Mouse (Mus musculus): Measurements from ENCODE around the gene Krt84.

Gene Krt84

DNA sequence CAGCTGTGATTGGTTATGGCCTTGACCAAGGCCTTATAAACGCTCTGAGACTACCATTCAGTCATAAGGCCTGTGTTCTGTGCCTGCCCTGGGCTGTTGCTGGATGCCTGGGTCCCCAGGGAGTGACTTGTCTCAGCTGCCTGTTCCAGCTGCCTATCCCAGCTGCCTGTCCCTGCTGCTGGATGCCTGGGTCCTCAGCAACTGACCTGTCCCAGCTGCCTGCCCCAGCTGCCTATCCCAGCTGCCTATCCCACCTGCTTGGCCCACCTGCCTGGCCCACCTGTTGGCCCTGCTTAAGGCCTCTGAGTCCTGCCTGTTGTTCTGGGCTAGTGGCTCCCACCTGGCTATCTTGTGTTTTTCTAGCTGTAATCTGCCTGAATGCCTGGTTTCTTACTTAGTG lies 38.4 kb downstream of the Krt84 start:
- DNase-seq = no peak

DNA sequence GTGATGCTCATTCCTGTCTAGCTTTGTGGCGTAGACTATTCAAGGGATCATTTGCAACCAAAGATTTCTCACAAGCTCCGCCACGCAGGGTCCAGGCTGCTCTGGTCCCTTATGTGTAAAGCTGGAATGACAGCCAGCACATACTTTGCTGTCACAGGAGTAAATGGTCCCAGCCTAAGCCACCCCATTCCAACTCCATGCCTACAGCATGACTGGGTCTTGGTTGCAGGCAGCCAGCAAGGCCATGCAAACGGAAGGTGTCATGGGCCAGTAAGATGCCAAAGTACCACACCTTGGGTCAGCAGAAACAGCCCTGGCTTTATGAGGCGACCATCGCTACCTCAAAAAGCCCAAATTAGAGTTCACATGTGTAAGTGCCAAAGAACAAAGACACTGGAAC lies 38.9 kb downstream of the Krt84 start:
- no peak for DNase-seq

DNA sequence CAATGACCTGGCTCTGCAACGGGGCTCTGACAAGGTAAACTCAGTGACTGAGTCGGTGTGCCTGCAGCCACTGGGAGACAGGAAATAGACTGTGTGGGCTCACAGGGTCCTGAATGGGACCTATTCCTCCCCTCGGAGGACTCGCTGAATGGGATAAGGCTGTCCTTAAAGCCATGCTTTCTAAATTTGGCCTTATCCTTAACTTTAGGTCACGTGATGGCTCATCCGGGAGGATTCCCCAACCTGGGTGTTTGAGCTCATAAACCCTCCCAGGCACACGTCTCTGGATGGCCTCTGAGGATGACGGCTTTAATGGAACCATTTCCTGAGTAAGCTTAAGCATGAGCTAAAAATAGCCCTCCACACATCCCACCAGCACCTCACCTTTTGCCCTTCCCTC lies 39.9 kb downstream of the Krt84 start:
- DNase-seq = no peak

DNA sequence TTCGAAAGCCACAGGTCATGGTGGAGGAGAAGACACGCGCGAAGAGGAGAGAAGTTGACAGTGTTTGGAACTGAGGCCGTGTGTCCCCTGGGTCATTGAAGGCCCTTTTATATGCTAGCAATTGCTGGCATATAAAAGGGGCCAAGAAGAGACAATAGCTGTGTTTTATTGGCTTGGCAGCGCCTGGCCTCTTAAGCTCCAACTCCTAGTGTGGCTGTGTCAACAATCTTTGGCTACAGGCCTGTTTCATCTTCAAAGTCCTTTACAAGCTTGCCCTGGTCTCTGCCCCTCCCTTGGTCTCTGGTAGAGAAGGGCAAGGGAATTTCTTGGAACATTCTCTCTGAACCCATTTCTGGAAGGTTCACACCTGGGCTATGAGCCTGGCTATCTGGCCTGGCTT lies 41.2 kb downstream of the Krt84 start, which contains the start of gene Krt83:
Gene Krt83 (minus strand): TSS at position 82 of the 400 bp plus-strand sequence.
- DNase-seq = no peak

DNA sequence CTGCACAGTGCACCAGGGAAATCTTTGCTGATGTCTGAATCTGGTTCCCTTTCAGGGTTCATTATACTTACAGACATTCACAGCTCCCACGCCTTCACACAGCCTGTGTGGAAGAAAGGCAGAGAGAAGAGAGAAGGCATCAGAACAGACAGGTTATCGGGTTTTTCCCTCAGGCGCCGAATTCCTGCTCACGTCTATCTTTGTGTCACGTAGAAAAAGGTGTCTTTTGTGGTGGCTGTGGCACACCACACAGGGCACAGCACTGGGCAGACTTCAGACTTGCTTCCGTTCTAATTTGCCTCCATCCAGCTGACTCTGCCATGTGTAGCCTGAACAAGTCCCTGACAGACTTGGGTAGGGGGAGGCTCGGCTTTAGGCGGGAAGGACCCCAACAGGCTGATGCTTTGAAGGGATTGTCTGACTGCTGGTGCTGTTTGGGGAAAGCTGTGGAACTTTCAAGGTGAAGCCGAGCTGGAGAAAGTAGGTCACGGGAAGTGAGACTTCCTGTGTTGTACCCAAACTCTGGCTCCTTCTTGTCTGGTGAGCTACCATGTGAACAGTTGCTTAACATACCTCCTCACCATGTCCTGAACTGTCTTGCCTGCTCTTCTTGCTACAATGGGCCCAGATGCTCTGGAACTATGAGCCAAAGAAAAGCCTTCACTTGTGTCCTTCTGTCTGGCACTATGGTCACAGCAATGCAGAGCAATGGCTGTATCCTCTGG lies 46.5 kb downstream of the Krt84 start:
- peak; percentile 28 to 49 for DNase-seq

DNA sequence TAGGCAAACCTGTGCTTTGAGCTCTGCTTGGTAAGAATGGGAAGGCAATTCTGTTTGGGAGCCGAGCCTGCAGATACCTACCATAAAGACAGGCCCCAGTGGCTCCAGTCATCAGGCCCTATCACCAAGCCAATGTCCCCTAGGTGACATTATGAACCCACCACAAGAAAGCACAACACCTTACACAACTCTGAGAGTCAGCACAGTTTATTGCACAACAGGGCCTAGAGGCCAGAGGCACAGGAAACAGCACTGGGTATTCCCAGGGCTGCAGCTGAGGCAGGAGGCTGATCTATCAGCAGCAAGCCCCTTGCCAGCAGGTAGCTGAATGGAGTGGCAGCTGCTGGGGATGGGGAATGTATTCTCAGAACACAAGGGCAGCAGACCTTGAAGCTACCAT lies 47.7 kb downstream of the Krt84 start:
- no peak for DNase-seq

DNA sequence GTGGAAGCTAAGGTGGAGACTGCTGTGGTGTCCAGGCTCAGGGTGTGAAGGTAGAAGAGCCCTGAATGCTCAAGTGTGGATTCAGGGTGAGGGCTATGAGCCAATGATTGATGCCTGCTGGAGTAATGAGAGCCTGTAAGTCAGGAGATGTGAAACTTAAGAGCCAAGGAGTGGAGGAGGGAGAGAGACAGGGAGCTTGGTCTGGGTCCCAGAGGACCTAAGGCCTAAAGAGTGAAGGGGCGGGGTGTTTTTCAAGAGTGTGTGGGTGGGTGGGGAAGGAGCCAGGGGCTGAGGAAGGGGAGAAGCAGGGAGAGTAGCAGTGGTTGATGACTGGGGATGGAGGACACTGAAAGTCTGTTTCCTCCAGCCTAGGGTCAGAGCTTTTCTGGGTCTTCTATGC lies 49.0 kb downstream of the Krt84 start:
- no peak for DNase-seq

DNA sequence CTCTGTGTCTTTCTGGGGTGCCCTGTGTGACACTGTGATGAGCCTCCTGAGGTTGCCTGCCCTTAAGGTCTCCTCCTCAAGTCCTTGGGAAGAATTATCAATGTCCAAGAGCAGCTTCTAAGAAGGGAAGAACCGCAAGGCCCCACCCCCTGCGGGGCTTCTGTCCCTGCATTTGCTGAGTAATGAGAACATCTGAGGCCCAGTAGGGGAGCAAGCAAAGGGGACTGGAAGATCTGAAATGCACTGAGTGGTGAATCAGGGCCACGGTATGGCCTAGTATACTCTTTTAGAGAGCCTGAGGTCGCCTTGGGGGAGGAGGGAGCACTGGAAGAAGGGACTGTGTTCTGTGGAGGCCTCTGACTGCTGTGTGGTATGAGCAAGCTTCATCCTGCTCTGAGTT lies 50.6 kb downstream of the Krt84 start:
- DNase-seq = no peak

DNA sequence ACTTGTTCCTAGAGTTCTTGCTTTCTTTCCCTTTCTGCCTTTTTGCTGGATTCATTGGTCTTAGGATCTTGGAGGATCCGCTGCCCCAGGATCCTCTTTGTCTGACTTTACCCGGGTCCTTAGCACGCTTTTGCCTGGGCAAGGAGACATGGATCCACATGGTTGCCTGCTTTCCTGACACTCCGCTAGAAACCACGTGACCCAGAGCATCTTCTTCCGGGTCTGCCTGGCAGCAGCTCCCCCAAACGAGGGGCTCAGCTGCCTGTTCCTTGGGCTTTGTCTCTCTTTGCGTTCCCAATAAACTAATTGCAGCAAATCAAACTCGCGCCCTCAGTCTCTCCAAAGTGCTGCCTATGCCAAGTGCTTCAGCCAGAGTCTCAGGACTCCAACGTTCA lies 53.0 kb downstream of the Krt84 start:
- no peak for DNase-seq

DNA sequence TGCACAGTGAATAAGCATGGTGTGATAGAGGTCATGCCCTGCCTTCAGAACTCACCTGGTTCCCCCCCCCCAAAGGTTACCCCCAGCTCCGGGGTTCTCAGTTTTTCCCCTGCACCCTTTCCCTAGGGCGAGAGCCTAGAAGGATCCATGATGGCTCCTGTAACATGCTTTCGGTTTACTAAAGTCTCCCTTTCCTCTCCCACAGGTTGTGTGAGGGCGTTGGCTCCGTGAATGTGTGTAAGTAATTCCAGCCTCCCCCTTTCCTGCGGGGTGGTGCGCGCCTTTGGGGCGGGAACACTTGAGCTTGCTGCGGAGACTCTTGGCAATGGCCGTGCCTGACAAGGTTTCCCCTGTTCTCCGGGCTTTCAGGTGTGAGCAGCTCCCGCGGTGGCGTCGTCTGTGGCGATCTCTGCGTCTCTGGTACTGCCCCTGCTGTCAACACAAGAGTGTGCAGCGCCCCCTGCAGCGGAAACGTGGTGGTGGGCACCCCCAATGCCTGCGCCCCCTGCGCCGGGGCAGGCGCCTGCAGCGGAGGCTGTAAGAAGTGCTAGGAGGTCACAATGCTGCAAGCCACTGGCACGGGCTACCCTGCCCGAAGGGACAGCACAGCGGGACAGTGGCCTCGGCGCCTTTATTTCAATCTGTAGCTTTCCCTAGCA lies 53.5 kb downstream of the Krt84 start:
- peak; percentile 45 to 56 for DNase-seq
